Mouse (Mus musculus): ENCODE data around the gene Zc3h18. TPM values are rescaled to one million over a fixed set of nuclear protein-coding genes. Genes with fewer than 3 reads are reported as not detected.

Gene Zc3h18
- polyA plus RNA-seq, 1 experiment from 2014 or later, result 64.0 TPM

DNA sequence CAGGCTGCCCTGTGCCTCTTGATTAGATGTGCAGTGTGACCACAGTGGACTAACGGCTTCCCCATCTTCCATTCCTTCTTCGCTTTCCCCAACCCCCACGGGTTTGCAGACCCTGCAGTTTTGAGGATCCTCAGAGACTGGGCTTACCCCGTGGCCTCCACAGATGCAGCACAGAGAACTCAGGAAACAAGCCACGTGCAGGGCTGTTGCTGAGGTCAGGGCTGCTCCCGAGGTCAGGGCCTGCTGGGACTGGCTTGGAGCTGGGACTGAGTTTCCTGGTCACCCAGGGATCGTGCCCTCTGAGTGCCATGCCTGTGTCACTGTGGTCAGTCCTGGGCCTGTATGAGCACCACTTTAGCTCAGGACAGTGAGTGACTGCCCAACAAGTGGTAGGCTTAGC, 88.6 kb downstream of the Zc3h18 start:
- Histone ChIP-seq H3K27me3 (peaks cover 44% of the 10 kb centered on the region), H3K27ac (no peak overlapping the region), H3K4me2 (replicated peaks) (no peak overlapping the region), H3K9ac (no peak overlapping the region), H3K9me3 (replicated peaks) (no peaks in the 10 kb centered on the region), H3K36me3 (peaks cover 43% of the 10 kb centered on the region), H3K4me1 (peaks cover 14% of the 10 kb centered on the region), H3K4me3 (no peak overlapping the region)
- ATAC-seq (ENCODE audit: low FRiP score), result no peak
- 68% methylated on average over 7 of the region's 7 CpGs for WGBS

Other genes starting within 250 kb of the Zc3h18 start
- gene Zfpm1, start 94.5 kb upstream of the Zc3h18 start, polyA plus RNA-seq (2016; fragmentation: Nextera tagmentation; extraction: Ambion mirVana), result 2.5 and 3.3 TPM in 2 replicates
- gene Trhr2, start 15.9 kb upstream of the Zc3h18 start, polyA plus RNA-seq (2016; fragmentation: Nextera tagmentation; extraction: Ambion mirVana), result not detected in 2 replicates
- gene Il17c, start 45.4 kb downstream of the Zc3h18 start, polyA plus RNA-seq (2016; fragmentation: Nextera tagmentation; extraction: Ambion mirVana), result not detected in 2 replicates
- 60.4 and 62.1 TPM in 2 replicates for gene Cyba, start 56.3 kb downstream of the Zc3h18 start, polyA plus RNA-seq (2016; fragmentation: Nextera tagmentation; extraction: Ambion mirVana)
- 46.9 and 48.4 TPM in 2 replicates for gene Mvd, start 66.8 kb downstream of the Zc3h18 start, polyA plus RNA-seq (2016; fragmentation: Nextera tagmentation; extraction: Ambion mirVana)
- not detected in 2 replicates for gene Snai3, start 84.1 kb downstream of the Zc3h18 start, polyA plus RNA-seq (2016; fragmentation: Nextera tagmentation; extraction: Ambion mirVana)
- gene Rnf166, start 99.5 kb downstream of the Zc3h18 start, polyA plus RNA-seq (2016; fragmentation: Nextera tagmentation; extraction: Ambion mirVana), result 35.3 and 39.2 TPM in 2 replicates
- 66.7 and 68.1 TPM in 2 replicates for gene Ctu2, start 99.5 kb downstream of the Zc3h18 start, polyA plus RNA-seq (2016; fragmentation: Nextera tagmentation; extraction: Ambion mirVana)
- gene Piezo1, start 174.7 kb downstream of the Zc3h18 start, polyA plus RNA-seq (2016; fragmentation: Nextera tagmentation; extraction: Ambion mirVana), result 8.9 TPM in 2 replicates
- gene Cdt1, start 191.4 kb downstream of the Zc3h18 start, polyA plus RNA-seq (2016; fragmentation: Nextera tagmentation; extraction: Ambion mirVana), result 22.7 and 23.9 TPM in 2 replicates
- 160 and 185 TPM in 2 replicates for gene Aprt, start 200.3 kb downstream of the Zc3h18 start, polyA plus RNA-seq (2016; fragmentation: Nextera tagmentation; extraction: Ambion mirVana)
- gene Galns, start 234.9 kb downstream of the Zc3h18 start, polyA plus RNA-seq (2016; fragmentation: Nextera tagmentation; extraction: Ambion mirVana), result 6.3 and 6.9 TPM in 2 replicates
- 48.2 and 52.6 TPM in 2 replicates for gene Trappc2l, start 235.0 kb downstream of the Zc3h18 start, polyA plus RNA-seq (2016; fragmentation: Nextera tagmentation; extraction: Ambion mirVana)
- not detected in 2 replicates for gene Pabpn1l, start 246.1 kb downstream of the Zc3h18 start, polyA plus RNA-seq (2016; fragmentation: Nextera tagmentation; extraction: Ambion mirVana)

Measured in hindbrain, embryonic 12.5 days (tissue).